Mouse (Mus musculus) monocyte, adult 5-6 weeks (primary cell): ENCODE data around the gene Kctd2. TPM values are rescaled to one million over a fixed set of nuclear protein-coding genes. Genes with fewer than 3 reads are reported as not detected.
"Not testable (repeated sequence)": the region's sequence is repeated elsewhere in the genome, so short reads cannot be mapped to it uniquely, and the experiment has no call there.

Experiments
- ATAC-seq: fragments of 153-309, 156-312 bp; replicated peaks from 2 replicates; pipeline ENCODE4 v1.8.0; 2017; ENCODE audit warnings: mild to moderate bottlenecking; ENCODE audit not compliant: low TSS enrichment, insufficient number of reproducible peaks, severe bottlenecking, poor library complexity, low FRiP score
- total RNA-seq: library from RNA; stranded (forward); fragments of 200-1000, 200-491, 200-594 nt; gene quantifications from 3 replicates; pipeline ENCODE4 v1.2.3, GENCODE M21; 2017

The Kctd2 gene
- total RNA-seq, 1 experiment from 2014 or later = 24.3 TPM

GRCm38 (mm10) chr11:115457405-115457804, 37.5 kb downstream of the Kctd2 start:
- ATAC-seq = no peak

DNA sequence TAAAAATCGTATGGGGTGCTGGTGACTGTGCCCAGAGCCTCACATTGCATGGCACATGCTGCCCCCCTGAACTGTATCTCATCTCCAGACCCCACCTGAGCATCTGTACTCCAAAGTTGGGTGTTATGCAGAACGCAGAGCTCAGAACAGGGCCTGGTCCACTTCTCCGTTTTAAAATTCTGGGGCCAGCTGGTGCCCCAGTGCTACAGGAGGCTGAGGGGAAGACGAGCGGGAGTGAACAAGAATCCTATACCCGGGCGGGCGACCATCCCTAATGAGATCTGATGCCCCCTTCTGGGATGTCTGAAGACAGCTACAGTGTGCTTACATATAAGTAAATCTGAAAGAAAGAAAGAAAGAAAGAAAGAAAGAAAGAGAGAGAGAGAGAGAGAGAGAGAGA, 41.0 kb downstream of the Kctd2 start:
- no peak for ATAC-seq

DNA sequence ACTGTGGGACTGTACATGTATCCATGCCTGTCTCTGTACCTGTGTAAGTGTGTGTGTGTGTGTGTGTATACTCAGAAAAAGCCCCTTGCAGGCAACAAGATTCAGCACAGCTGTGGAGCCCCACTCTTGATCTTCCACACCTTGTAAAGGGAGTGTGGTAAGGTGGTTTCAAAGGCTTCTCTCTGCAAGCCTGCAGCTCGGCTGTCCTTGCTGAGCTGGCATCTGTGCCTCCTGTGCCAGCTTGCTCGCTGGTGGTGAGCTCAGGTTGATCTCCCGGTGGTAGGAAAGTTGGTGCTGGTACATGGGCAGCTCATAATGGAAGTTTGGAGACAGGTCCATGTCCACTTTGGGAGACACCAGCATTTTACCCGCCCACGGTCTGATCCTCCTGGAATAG, 41.9 kb downstream of the Kctd2 start:
- no peak for ATAC-seq

DNA sequence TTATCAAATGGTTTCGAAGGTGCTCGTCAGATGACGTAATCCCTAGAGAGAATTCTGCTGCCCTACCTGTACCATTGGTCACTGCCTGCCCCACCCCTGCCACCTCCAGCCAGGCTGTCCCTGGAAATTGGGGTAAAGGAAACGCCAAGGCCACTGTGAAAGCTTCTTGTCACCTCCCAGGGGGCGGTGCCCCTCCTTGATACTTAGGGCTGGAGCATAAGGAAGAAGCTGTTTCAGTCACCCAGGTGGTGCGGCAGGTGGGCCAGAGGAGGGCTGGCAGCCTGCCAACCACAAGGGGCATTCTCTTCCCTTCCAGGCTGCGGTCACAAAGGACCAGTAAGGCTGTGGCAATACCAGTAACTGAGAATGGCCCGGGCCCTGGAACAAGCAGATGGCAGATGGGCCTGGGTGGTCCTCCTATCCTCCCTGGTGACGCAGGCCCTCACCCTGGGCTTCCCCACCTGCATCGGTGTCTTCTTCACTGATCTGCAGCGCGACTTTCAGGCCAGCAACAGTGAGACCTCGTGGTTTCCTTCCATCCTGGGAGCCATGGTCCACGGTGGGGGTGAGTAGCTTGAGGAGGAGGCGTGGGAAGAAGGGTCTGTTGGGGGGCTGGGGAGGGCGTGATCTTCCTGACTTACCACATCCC, 42.4 kb downstream of the Kctd2 start, which contains the start of gene Slc16a5:
TSS of gene Slc16a5 (plus strand) at position 232 of the 649 bp plus-strand sequence.
- ATAC-seq = no peak

DNA sequence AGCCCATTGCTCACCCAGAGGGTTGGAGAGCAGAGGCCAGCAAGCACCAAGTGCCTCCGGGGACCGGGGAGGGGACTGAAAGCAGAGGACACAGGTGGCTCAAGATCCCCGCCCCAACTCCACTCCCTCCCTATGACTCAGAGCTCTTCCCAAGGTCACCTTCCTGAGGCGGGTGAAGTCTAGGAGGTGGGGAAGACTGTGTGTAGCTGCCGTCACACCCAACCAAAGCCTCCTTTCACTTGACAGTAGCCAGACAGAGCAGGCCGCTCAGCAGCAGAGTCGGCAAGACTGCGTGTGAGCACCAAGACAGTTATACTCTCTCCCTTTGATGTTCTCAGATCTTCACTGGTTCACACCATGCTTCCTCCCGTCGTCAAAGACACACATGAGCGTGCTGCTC, 43.5 kb downstream of the Kctd2 start:
- ATAC-seq = no peak

GRCm38 (mm10) chr11:115464851-115465250, 44.9 kb downstream of the Kctd2 start:
- no peak for ATAC-seq

GRCm38 (mm10) chr11:115467217-115467618, 47.3 kb downstream of the Kctd2 start:
- no peak for ATAC-seq

GRCm38 (mm10) chr11:115472183-115472582, 52.3 kb downstream of the Kctd2 start:
- no peak for ATAC-seq

- peak; percentile 50 for ATAC-seq
Observed at GRCm38 (mm10) chr11:115473626-115474275, 53.8 kb downstream of the Kctd2 start.

DNA sequence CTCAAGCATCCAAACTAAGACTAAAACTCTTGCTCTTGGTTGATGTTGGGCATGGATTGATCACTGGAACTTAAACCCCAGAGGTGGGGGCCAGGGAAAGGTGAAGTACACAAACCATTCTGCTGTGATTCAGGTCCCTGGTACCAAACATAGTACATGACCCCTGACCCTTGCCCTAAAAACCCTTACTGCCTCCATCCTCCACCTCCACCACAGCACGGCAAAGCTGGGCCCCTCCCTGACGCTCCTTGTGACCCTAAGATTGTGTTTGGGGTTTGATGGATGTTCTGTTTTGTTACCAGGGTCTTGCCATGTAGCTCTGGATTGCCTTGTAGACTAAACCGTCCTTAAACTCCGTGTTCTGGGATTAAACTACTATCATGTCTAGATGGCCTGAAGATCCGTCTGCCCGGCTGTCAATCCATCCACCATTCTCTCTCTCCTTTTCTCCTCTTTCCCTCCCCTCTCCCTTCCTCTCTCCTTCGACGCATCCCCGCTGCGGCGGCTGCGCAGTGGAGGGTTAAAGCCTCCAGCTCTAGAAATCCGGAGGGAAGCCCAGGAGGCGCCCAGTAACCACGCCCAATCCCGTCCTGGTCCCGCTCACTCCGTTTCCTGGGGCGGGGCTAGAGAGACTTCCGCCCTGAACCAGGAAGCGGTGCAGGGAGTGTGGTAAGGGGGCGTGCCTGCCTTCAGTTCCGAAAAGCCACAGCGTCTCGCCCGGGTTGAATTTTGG, 55.3 kb downstream of the Kctd2 start, which contains the start of gene Armc7:
TSS of gene Armc7 (plus strand) at position 643 of the 733 bp plus-strand sequence.
- peak; percentile 80 for ATAC-seq

GRCm38 (mm10) chr11:115475758-115476237, 55.9 kb downstream of the Kctd2 start:
- no peak for ATAC-seq

GRCm38 (mm10) chr11:115476630-115477029, 56.7 kb downstream of the Kctd2 start:
- not testable (repeated sequence) for ATAC-seq

DNA sequence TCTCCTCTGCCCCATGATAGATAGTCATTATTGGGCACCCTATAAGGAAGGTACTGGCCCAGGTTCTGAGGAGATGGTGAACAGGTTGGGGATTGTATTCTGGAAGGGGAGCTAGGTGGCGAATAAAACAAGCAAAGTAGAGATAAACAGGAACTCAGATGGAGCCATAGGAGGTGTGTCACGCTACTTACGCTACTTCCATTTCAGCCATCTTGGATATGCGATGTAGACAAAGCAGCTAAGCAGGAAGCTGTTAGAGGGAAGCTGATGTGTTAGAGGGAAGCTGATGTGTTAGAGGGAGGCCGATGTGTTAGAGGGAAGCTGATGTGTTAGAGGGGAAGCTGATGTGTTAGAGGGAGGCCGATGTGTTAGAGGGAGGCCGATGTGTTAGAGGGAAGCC, 57.5 kb downstream of the Kctd2 start:
- peak; percentile 75 for ATAC-seq

DNA sequence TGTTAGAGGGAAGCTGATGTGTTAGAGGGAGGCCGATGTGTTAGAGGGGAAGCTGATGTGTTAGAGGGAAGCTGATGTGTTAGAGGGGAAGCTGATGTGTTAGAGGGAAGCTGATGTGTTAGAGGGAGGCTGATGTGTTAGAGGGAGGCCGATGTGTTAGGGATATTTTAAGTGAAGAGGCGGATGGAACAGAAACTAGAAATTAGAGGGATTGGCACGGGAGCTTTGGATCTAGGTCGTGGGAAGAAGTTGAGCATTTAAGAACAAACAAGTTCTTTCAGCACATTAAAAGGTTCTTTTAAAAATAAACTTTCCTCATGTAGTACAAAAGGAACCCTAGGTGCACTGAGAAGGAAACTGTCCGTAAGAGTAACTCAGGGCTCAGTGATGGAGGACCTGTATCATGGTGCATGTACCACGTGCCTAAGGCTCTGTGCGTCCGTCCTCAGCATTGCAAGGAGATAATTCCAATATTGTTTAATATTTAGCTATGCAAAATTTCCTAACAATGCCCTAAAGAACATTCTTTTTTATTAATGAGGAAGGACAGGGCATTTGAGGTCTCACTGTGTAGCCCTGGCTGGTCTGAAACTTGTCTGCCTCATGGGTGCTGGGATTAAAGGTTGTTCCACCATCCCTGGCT, 58.5 kb downstream of the Kctd2 start:
- no peak for ATAC-seq

Other genes with a start within 250 kb of the Kctd2 start
- 12.1 to 32.4 TPM (median 17.3 TPM) in 3 replicates for gene Tmem104, start 232.6 kb upstream of the Kctd2 start, total RNA-seq
- gene Nat9, start 232.3 kb upstream of the Kctd2 start, total RNA-seq = 25.4 to 39.9 TPM (median 37.8 TPM) in 3 replicates
- gene Grin2c, start 152.9 kb upstream of the Kctd2 start, total RNA-seq = not detected in 3 replicates
- 8.4 to 14.8 TPM (median 11.7 TPM) in 3 replicates for gene Fdxr, start 143.1 kb upstream of the Kctd2 start, total RNA-seq
- gene Fads6, start 122.5 kb upstream of the Kctd2 start, total RNA-seq = 0.11 to 0.78 TPM (median 0.38 TPM) in 3 replicates
- gene Otop2, start 113.0 kb upstream of the Kctd2 start, total RNA-seq = not detected in 3 replicates
- not detected in 3 replicates for gene Ush1g, start 98.1 kb upstream of the Kctd2 start, total RNA-seq
- 0.39 TPM in 1 of 3 replicates, not detected in the others for gene Otop3, start 85.4 kb upstream of the Kctd2 start, total RNA-seq
- gene Hid1, start 52.4 kb upstream of the Kctd2 start, total RNA-seq = 4.7 to 13.4 TPM (median 7.5 TPM) in 3 replicates
- gene Cdr2l, start 38.2 kb upstream of the Kctd2 start, total RNA-seq = not detected in 3 replicates
- 57.9 to 84.5 TPM (median 60.9 TPM) in 3 replicates for gene Mrpl58, start 16.4 kb upstream of the Kctd2 start, total RNA-seq
- 553 to 728 TPM (median 631 TPM) in 3 replicates for gene Atp5h, start 166 bp upstream of the Kctd2 start, total RNA-seq
- gene Trim80, start 20.4 kb downstream of the Kctd2 start, total RNA-seq = not detected in 3 replicates
- gene Slc16a5, start 42.3 kb downstream of the Kctd2 start, total RNA-seq = 0.39 TPM in 1 of 3 replicates, not detected in the others
- gene Armc7, start 55.5 kb downstream of the Kctd2 start, total RNA-seq = 23.8 to 24.6 TPM (median 24.2 TPM) in 3 replicates
- 154 to 190 TPM (median 179 TPM) in 3 replicates for gene Nt5c, start 71.7 kb downstream of the Kctd2 start, total RNA-seq
- 230 to 253 TPM (median 234 TPM) in 3 replicates for gene Jpt1, start 94.3 kb downstream of the Kctd2 start, total RNA-seq
- gene Sumo2, start 116.1 kb downstream of the Kctd2 start, total RNA-seq = 356 to 417 TPM (median 357 TPM) in 3 replicates
- gene Nup85, start 144.3 kb downstream of the Kctd2 start, total RNA-seq = 44.3 to 90.7 TPM (median 75.8 TPM) in 3 replicates
- gene Mrps7, start 183.8 kb downstream of the Kctd2 start, total RNA-seq = 20.4 to 30.1 TPM (median 20.7 TPM) in 3 replicates
- gene Gga3, start 183.9 kb downstream of the Kctd2 start, total RNA-seq = 32.1 to 47.8 TPM (median 37.8 TPM) in 3 replicates
- 37.5 to 42.1 TPM (median 41.2 TPM) in 3 replicates for gene Mif4gd, start 192.8 kb downstream of the Kctd2 start, total RNA-seq
- 14.2 to 23.5 TPM (median 15.3 TPM) in 3 replicates for gene Slc25a19, start 208.2 kb downstream of the Kctd2 start, total RNA-seq